Mouse (Mus musculus) testis, postnatal 10 days (tissue): ENCODE measurements around the gene Calm4.
"Not testable (repeated sequence)": the region's sequence is repeated elsewhere in the genome, so short reads cannot be mapped to it uniquely, and the experiment has no call there.

Experiments
- DNase-seq: peaks from one replicate; pipeline ENCODE4 v3.0.0; 2021; ENCODE audit warnings: low spot score

Calm4 gene

GRCm38 (mm10) chr13:3837312-3837807 lies at the start of gene Calm4:
Gene Calm4 (plus strand): TSS chr13:3837757.
- DNase-seq: not testable (repeated sequence)

DNA sequence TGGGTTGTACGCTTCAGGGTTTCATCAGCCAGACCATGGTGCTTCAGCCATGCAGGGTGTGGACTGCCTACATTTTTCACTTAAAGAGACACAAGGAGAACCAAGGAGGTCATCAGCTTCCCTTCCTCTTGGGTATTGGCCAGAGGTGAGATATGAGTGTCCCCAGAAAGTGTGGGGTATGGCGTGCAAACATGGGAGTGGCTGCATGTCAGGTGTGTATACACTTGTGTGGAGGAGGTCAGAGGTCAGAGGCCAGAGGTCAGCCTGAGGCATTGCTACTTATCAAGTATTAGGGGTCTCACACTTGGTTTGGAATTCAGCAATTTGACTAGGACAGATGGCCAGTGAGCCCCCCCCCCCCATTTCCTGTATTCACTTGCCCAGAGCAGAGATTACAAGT lies 49.0 kb upstream of the Calm4 start:
- no peak for DNase-seq

DNA sequence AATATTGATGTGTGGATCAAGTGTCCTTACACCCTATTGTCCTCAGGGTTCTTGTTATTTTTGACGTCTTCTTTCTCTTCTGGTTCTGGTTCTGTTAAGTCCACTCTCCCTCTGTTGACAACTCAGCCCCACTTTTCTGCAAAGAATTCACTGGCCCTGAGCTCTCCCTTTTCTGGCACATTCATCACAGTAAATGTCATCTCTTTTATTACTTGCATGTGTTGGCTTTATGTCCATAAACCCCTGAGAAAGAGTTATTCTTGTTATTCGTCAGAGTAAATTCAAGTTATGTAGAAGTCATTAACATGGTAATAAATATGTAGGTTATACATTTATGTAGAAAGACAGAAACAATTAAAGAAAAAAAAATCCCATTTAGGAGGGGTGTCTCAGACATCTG lies 48.0 kb upstream of the Calm4 start:
- DNase-seq: no peak

- DNase-seq: no peak
Observed at GRCm38 (mm10) chr13:3796649-3797048, 40.9 kb upstream of the Calm4 start.

GRCm38 (mm10) chr13:3798751-3799150 lies 38.8 kb upstream of the Calm4 start:
- DNase-seq: no peak

GRCm38 (mm10) chr13:3799386-3799785 lies 38.2 kb upstream of the Calm4 start:
- DNase-seq: no peak

DNA sequence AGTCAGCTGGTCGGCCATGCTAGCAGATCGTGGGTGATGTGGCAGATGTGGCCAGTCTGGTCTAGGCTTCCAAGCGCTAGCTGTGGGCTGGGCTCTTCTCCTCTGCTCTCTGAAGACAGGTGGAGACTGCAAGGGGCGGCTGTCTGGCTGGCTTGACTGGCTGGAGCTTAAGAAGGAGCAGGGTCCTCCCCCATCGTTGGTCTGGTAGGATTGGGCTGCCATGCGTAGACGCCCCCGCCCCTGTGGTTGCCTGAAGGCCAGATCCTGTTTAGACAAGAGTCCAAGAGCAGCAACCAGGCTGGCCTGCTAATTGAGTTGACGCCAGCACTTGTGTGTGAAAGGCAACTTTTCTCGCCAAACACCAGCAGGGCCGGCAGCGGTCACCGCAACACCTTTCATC lies 33.4 kb upstream of the Calm4 start, which contains the start of gene Calml3:
Calml3 (minus strand) TSS at position 131 of the 400 bp plus-strand sequence.
- peak; percentile 37 for DNase-seq

- DNase-seq: peak; percentile 35
Observed at GRCm38 (mm10) chr13:3805132-3805531, 32.4 kb upstream of the Calm4 start.

- peak; percentile 11 for DNase-seq
Observed at GRCm38 (mm10) chr13:3805638-3806037, 31.9 kb upstream of the Calm4 start.

- DNase-seq: peak; percentile 29
Observed at GRCm38 (mm10) chr13:3807131-3807827, 30.3 kb upstream of the Calm4 start.

- DNase-seq: peak; percentile 3
Observed at GRCm38 (mm10) chr13:3818012-3818739, 19.4 kb upstream of the Calm4 start.

- DNase-seq: no peak
Observed at GRCm38 (mm10) chr13:3818740-3819076, 18.8 kb upstream of the Calm4 start.

- peak; percentile 9 for DNase-seq
Observed at GRCm38 (mm10) chr13:3822105-3822504, 15.5 kb upstream of the Calm4 start.

DNA sequence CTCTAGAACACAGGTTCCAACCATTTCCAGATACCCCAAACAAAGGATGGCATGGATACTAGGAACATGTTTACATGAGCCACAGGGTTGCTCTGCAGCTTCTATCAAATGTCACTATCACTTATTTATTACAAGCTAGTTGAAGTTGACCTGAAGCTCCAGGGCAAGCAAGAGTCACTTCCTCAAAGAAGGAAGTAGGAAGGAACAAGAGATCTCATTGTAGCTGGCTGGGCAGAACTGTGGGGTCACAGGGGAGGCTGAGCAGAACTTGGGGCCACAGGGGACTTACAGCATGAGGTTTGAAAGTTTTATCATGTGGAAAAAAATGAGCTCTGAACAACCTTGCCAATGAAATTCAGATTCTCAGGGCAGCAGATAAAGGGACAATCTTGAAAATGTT lies 11.8 kb upstream of the Calm4 start:
- DNase-seq: peak; percentile 15

- peak; percentile 15 for DNase-seq
Observed at GRCm38 (mm10) chr13:3831546-3831945, 6.0 kb upstream of the Calm4 start.

DNA sequence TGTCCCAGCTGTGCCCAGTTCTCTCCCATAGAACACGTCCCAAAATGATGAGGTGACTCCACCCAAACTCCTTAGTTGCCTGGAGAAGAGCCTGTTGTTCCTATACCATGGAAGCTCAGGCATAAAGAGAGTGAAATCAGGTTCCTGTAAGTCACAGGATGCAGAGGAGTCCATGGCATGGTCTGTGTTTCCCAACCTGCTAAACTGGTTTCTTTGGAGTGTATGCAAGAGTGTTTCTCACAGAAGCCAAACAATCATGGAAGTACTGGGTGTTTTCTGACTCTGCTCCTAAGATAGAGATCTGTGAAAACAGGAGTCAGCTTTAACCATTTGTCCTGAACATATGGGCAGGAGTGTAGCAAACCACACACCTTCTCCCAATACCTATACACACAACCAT lies 5.6 kb upstream of the Calm4 start:
- no peak for DNase-seq

DNA sequence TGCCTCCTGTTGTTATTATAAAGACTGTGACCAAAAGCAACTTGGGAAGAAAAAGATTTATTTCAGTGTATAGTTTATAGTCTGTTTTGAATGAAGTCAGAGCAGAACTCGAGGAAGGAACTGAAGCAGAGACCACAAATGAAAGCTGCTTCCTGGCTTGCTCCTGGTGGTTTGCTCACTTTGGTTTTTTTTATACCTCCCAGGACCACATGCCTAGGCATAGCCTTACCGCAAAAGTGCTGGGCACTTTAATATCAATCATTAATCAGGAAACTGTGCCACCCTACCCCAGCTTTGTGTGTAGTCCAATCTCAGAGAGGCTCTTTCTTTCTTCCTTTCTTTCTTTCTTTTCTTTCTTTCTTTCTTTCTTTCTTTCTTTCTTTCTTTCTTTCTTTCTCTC lies 5.1 kb upstream of the Calm4 start:
- DNase-seq: no peak

DNA sequence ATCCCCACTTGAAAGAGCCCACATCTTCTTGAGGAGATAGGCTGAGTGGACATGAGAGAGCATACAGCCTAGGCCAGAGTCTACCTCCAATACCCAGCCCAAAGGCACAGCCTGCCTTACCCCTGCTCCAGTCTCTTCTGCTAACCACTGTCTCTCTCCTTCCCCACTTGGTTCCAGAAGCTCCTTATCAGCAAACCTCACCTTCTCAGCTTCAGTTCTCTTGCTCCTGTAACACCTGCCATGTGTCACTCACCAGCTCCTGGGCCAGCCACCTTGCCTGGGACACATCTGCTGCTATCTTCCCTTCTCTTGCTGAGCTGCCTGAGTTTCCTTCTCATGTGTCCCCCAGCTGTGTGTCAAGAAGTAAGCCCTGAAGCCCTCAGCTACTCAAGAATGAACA lies 3.9 kb upstream of the Calm4 start:
- DNase-seq: not testable (repeated sequence)

DNA sequence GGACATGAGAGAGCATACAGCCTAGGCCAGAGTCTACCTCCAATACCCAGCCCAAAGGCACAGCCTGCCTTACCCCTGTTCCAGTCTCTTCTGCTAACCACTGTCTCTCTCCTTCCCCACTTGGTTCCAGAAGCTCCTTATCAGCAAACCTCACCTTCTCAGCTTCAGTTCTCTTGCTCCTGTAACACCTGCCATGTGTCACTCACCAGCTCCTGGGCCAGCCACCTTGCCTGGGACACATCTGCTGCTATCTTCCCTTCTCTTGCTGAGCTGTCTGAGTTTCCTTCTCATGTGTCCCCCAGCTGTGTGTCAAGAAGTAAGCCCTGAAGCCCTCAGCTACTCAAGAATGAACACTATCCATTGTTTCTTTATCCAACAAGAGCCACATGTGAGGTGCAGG lies 3.1 kb downstream of the Calm4 start:
- not testable (repeated sequence) for DNase-seq

DNA sequence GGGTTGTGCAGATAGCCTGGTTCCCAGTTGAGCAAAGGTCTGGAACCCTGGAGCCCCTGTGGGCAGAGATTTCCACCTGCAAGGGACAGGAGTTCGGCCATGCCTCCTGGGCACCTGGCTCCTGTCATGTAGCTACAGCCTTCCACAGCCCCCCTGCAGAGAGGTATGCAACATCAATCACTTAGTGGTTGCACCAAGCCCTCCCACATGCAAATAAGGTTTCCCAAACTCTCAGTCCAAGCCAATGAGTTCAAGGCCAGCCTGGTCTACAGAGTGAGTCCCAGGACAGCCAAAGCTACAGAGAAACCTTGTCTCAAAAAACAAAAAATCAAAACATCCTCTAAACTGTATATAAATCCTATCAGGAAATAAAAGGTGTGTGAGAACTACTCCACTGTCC lies 12.8 kb downstream of the Calm4 start:
- no peak for DNase-seq

GRCm38 (mm10) chr13:3853648-3854333 lies 16.2 kb downstream of the Calm4 start, which contains the start of gene Calm5:
Gene Calm5 (plus strand): TSS chr13:3854173.
- DNase-seq: not testable (repeated sequence)

DNA sequence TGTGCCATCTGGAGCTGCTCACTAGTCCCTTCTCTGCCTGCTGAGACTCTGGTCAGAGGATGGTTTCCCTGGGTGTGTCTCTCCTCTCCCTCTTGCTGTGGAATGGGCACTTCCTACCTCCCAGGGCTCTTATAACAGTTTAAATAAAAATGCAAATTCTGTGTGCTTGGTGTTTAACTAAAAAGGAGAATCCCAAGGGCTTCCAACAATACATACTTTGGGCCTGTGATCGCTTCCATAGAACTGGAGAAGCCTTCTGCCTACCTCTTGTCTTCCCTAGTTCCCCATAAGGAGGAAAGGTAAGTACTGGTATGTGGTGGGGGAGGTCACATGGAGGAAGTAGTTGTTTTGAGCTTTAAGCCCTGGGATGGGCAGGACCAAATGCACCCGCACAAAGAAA lies 17.3 kb downstream of the Calm4 start:
- DNase-seq: no peak

- no peak for DNase-seq
Observed at GRCm38 (mm10) chr13:3856252-3856651, 18.7 kb downstream of the Calm4 start.
